Comparison of ENCODE assay signal across 24 mouse cellular contexts in genomic region chr5:140182351-140182750, GRCm38 (mm10).
A peak's percentile ranks its signal among the peaks of the same experiment; 100 is the strongest.
DNase-seq lines count a peak whose midpoint lies in the region; ATAC-seq and TF ChIP-seq lines count a peak whose summit lies in the region.
"Had no signal": no experiment of that assay in that cellular context is flagged by ENCODE, and none has a peak within 500 bp of the region (broad histone marks: within the 10 kb centered on the region; RNA-seq: fewer than 3 reads in every experiment).

No protein-coding gene starts in this region.

- H3K36me3 ChIP-seq in lung, embryonic 14.5 days (ENCODE audit: insufficient read depth): no peaks in the 10 kb centered on the region
- no peaks in the 10 kb centered on the region for H3K36me3 ChIP-seq in lung, embryonic 16.5 days (ENCODE audit: control insufficient read depth, insufficient read depth, low read length)
- no peaks in the 10 kb centered on the region for H3K36me3 ChIP-seq in midbrain, embryonic 11.5 days (ENCODE audit: control insufficient read depth, insufficient read depth, low read length)
- H3K36me3 ChIP-seq in midbrain, embryonic 10.5 days: no peaks in the 10 kb centered on the region
- H3K36me3 ChIP-seq: embryonic facial prominence, embryonic 12.5 days; forebrain, embryonic 15.5 days had no signal

- peak overlapping the region; percentile 9; the same call in 1 of the 2 replicates for H3K27ac ChIP-seq in lung, embryonic 14.5 days (ENCODE audit: low read depth)
- no peak overlapping the region for H3K27ac ChIP-seq in lung, embryonic 16.5 days (ENCODE audit: low read length)
- no peak overlapping the region for H3K27ac ChIP-seq in midbrain, embryonic 11.5 days (ENCODE audit: low read depth, low read length)
- no peak overlapping the region for H3K27ac ChIP-seq in midbrain, embryonic 10.5 days (replicated peaks)
- H3K27ac ChIP-seq: embryonic facial prominence, embryonic 10.5 days; embryonic facial prominence, embryonic 12.5 days; forebrain, embryonic 13.5 days; forebrain, embryonic 15.5 days had no signal

- DNase-seq in lung, embryonic 14.5 days: peak; percentile 26
- DNase-seq in lung, postnatal 25 days (ENCODE audit: low spot score): no peak
- no peak for DNase-seq in lung, postnatal 36 days
- DNase-seq in midbrain, embryonic 11.5 days (ENCODE audit: low spot score, missing footprints): peak; percentile 62
- DNase-seq in midbrain, embryonic 10.5 days (ENCODE audit: low spot score): no peak
- DNase-seq: adrenal gland, adult 8-10 months; adrenal gland, postnatal 14 days; adrenal gland, postnatal 36 days; B cell, adult 2 months; cerebellum, adult 11-12 months; cerebellum, adult 2 months; cerebellum, adult 9-10 months; cerebellum, postnatal 10 days; cerebellum, postnatal 25 days had no signal

- no peaks in the 10 kb centered on the region for H3K27me3 ChIP-seq in lung, embryonic 14.5 days (ENCODE audit: insufficient read depth, low read length)
- H3K27me3 ChIP-seq in lung, embryonic 16.5 days (ENCODE audit: control insufficient read depth, insufficient read depth, low read depth, low read length): no peaks in the 10 kb centered on the region
- no peaks in the 10 kb centered on the region for H3K27me3 ChIP-seq in midbrain, embryonic 11.5 days (ENCODE audit: control insufficient read depth, insufficient read depth, low read length)
- H3K27me3 ChIP-seq in midbrain, embryonic 10.5 days (ENCODE audit: low read depth, poor library complexity, severe bottlenecking): no peaks in the 10 kb centered on the region
- H3K27me3 ChIP-seq: CH12.LX; embryonic facial prominence, embryonic 12.5 days; forebrain, embryonic 13.5 days; forebrain, embryonic 15.5 days; Patski had no signal

- H3K9me3 ChIP-seq in lung, embryonic 14.5 days (ENCODE audit: low read depth, low read length): no peaks in the 10 kb centered on the region
- H3K9me3 ChIP-seq in lung, embryonic 16.5 days (ENCODE audit: control insufficient read depth, low read length): no peaks in the 10 kb centered on the region
- H3K9me3 ChIP-seq in midbrain, embryonic 11.5 days (ENCODE audit: control insufficient read depth, low read length): no peaks in the 10 kb centered on the region
- no peaks in the 10 kb centered on the region for H3K9me3 ChIP-seq in midbrain, embryonic 10.5 days (replicated peaks)
- H3K9me3 ChIP-seq: embryonic facial prominence, embryonic 10.5 days; embryonic facial prominence, embryonic 12.5 days; forebrain, embryonic 13.5 days; forebrain, embryonic 15.5 days; G1E had no signal

- H3K4me3 ChIP-seq in lung, embryonic 14.5 days (ENCODE audit: low read depth, low read length): no peak overlapping the region
- H3K4me3 ChIP-seq in lung, embryonic 16.5 days (ENCODE audit: low read length): no peak overlapping the region
- H3K4me3 ChIP-seq in midbrain, embryonic 11.5 days (ENCODE audit: low read depth, low read length): no peak overlapping the region
- no peak overlapping the region for H3K4me3 ChIP-seq in midbrain, embryonic 10.5 days
- H3K4me3 ChIP-seq: embryonic facial prominence, embryonic 10.5 days; embryonic facial prominence, embryonic 12.5 days; forebrain, embryonic 13.5 days; forebrain, embryonic 15.5 days had no signal

- peak; percentile 62 for ATAC-seq in lung, embryonic 14.5 days (ENCODE audit: insufficient read depth)
- ATAC-seq in lung, embryonic 16.5 days (ENCODE audit: low read depth): peak; percentile 59
- ATAC-seq in midbrain, embryonic 11.5 days (ENCODE audit: low FRiP score): no peak
- ATAC-seq: activated CD4-positive, CD25-positive, alpha-beta regulatory T cell, adult 4 months; CD4-positive, CD25-positive, alpha-beta regulatory T cell, adult 4 months; forebrain, embryonic 13.5 days; forebrain, embryonic 15.5 days; Patski had no signal

- no peak overlapping the region for H3K9ac ChIP-seq in lung, embryonic 14.5 days
- H3K9ac ChIP-seq in lung, embryonic 16.5 days (ENCODE audit: low read length): no peak overlapping the region
- no peak overlapping the region for H3K9ac ChIP-seq in midbrain, embryonic 11.5 days (ENCODE audit: low read length)
- H3K9ac ChIP-seq: embryonic facial prominence, embryonic 12.5 days; forebrain, embryonic 13.5 days; forebrain, embryonic 15.5 days had no signal

- WGBS in lung, embryonic 14.5 days: 69% methylated on average over 4 of the region's 4 CpGs
- WGBS in lung, embryonic 16.5 days: 71% methylated on average over 4 of the region's 4 CpGs
- WGBS in midbrain, embryonic 11.5 days: 98% methylated on average over 4 of the region's 4 CpGs
- WGBS in midbrain, embryonic 10.5 days: 95% methylated on average over 4 of the region's 4 CpGs

- no peaks in the 10 kb centered on the region for H3K4me1 ChIP-seq in lung, embryonic 14.5 days (ENCODE audit: insufficient read depth)
- H3K4me1 ChIP-seq in lung, embryonic 16.5 days (replicated peaks; ENCODE audit: control insufficient read depth, insufficient read depth, low read length): peaks cover 8% of the 10 kb centered on the region
- no peaks in the 10 kb centered on the region for H3K4me1 ChIP-seq in midbrain, embryonic 11.5 days (ENCODE audit: control insufficient read depth, insufficient read depth, low read length)
- peaks cover 8% of the 10 kb centered on the region; the same call in 1 of the 2 replicates for H3K4me1 ChIP-seq in midbrain, embryonic 10.5 days
- H3K4me1 ChIP-seq: embryonic facial prominence, embryonic 10.5 days; embryonic facial prominence, embryonic 12.5 days had no signal

- no peak for TF ChIP-seq CTCF in lung, embryonic 14.5 days (IDR thresholded peaks at IDR 0.05; ENCODE audit: low read depth)

- no peak overlapping the region for H3K4me2 ChIP-seq in lung, embryonic 14.5 days
- H3K4me2 ChIP-seq in lung, embryonic 16.5 days (ENCODE audit: low read depth, low read length): no peak overlapping the region
- H3K4me2 ChIP-seq in midbrain, embryonic 11.5 days: no peak overlapping the region
- H3K4me2 ChIP-seq: embryonic facial prominence, embryonic 12.5 days; forebrain, embryonic 13.5 days; forebrain, embryonic 15.5 days had no signal

Comparison
In these comparisons a context has a peak if more than half of its experiments do, and no peak if none do; other contexts are left out.
1. DNase-seq: peak in lung, embryonic 14.5 days (single experiment) and midbrain, embryonic 11.5 days (single experiment); none in lung, postnatal 25 days (single experiment), lung, postnatal 36 days (single experiment) and midbrain, embryonic 10.5 days (single experiment).